Mouse (Mus musculus): ENCODE results near the gene Cd180. TPM values are rescaled to one million over a fixed set of nuclear protein-coding genes. Genes with fewer than 3 reads are reported as not detected.

The Cd180 gene
- polyA plus RNA-seq, 1 experiment from 2014 or later = 0.44 TPM

DNA sequence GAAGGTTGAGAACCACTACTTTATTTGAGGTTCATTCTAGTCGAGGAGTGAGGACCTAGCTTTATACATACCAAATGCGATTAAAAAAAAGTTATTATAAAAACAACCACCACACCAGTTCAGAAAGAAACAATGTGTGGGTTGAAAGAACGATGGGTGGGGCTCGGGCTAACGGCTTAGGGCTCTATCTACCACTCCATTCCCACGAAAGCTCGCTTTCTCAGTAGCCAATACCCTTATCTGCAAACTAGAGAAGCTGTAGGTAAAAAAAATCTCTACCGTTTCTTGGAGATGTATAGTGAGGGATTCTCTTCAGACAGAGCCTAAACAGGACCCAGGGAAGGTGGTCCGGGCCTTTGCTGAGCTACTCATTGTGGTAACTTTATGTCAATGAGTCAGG lies 79.8 kb downstream of the Cd180 start:
- Histone ChIP-seq H3K36me3 (peaks cover 10% of the 10 kb centered on the region; the same call in 1 of the 2 replicates), H3K4me3 (no peak overlapping the region), H3K9me3 (replicated peaks) (no peaks in the 10 kb centered on the region), H3K4me2 (replicated peaks) (no peak overlapping the region), H3K9ac (no peak overlapping the region), H3K27ac (no peak overlapping the region), H3K27me3 (no peaks in the 10 kb centered on the region), H3K4me1 (peaks cover 8% of the 10 kb centered on the region; the same call in 1 of the 2 replicates)
- WGBS = 94% methylated on average over 9 of the region's 9 CpGs
- ATAC-seq (ENCODE audit: low FRiP score) = no peak

DNA sequence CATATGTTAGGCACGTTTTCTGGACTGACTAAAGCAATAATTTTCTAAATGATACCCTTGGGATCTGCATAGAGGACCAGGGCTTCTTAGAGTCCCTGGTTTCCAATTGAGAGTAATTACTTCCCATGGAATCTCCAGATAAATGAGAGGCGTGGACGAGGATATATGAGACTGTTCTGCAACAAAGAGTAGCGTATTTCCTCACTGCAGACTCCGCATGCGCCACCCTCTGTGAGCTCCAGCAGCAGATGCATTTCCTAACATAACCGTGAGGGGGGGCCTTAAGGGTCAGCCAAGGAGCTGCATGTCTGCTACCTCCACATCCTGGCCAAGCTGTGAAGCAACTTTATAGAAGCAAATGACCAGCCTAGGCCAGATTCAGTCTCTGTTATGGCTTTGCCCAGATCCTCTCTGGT lies 81.4 kb downstream of the Cd180 start:
- H3K36me3 ChIP-seq = peaks cover 10% of the 10 kb centered on the region; the same call in 1 of the 2 replicates
- H3K27me3 ChIP-seq = no peaks in the 10 kb centered on the region
- no peaks in the 10 kb centered on the region for H3K9me3 ChIP-seq (replicated peaks)
- H3K4me2 ChIP-seq (replicated peaks) = no peak overlapping the region
- ATAC-seq (ENCODE audit: low FRiP score) = 0 out of 2 replicates have a peak, but pooled peaks have one; percentile 32
- H3K4me1 ChIP-seq = peaks cover 8% of the 10 kb centered on the region; the same call in 1 of the 2 replicates
- 54% methylated on average over 7 of the region's 7 CpGs for WGBS
- no peak overlapping the region for H3K9ac ChIP-seq
- H3K27ac ChIP-seq = 0 out of 2 replicates have a peak overlapping the region, but pooled peaks have one; percentile 26
- H3K4me3 ChIP-seq = no peak overlapping the region

DNA sequence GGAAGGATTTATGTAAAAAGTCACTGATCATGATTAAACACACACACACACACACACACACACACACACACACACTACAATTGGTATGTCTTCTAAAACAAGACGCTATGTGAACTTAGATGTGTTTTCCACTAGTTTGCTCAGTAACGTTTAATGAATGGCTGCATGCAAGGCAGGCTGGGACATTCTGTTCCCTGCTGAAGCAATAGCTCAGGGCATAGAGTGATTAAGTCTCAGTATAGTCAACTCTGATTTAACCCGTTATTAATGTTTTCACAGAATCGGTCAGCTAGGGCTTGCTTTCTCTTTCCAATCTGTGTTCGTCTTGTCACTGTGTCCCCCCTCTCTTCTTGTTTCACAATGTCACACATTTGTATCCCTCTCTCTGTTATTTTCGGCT lies 82.1 kb downstream of the Cd180 start:
- no peak overlapping the region for H3K4me3 ChIP-seq
- no peak for ATAC-seq (ENCODE audit: low FRiP score)
- H3K27me3 ChIP-seq = no peaks in the 10 kb centered on the region
- H3K9ac ChIP-seq = no peak overlapping the region
- no peak overlapping the region for H3K4me2 ChIP-seq (replicated peaks)
- H3K9me3 ChIP-seq (replicated peaks) = no peaks in the 10 kb centered on the region
- no peak overlapping the region for H3K27ac ChIP-seq
- WGBS = 87% methylated on average over 6 of the region's 6 CpGs
- H3K4me1 ChIP-seq = peaks cover 5% of the 10 kb centered on the region; the same call in 1 of the 2 replicates
- peaks cover 8% of the 10 kb centered on the region; the same call in 1 of the 2 replicates for H3K36me3 ChIP-seq

DNA sequence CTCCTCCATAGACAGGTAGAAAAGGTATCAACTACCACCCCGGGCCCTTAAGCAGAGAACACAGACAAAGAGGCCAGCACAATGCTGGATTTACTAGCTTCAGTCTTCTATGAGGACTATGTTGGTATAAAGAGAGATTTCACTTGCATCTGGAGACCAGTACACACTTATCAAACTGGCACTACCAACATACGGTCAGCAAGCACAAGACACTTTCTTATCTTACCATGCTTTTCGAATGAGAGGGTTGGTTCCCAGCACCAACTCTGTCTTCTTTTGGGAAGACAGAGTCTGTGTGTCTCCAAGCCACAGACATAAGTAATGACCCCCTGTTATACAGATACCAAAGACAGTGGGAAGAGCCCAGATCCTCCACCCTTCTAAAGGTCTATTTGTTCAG lies 85.5 kb downstream of the Cd180 start:
- H3K36me3 ChIP-seq = no peaks in the 10 kb centered on the region; the same call in 1 of the 2 replicates
- ATAC-seq (ENCODE audit: low FRiP score) = no peak
- H3K4me2 ChIP-seq (replicated peaks) = no peak overlapping the region
- no peak overlapping the region for H3K9ac ChIP-seq
- peaks cover 4% of the 10 kb centered on the region; the same call in 1 of the 2 replicates for H3K4me1 ChIP-seq
- H3K4me3 ChIP-seq = no peak overlapping the region
- H3K27me3 ChIP-seq = no peaks in the 10 kb centered on the region
- 96% methylated on average over 3 of the region's 3 CpGs for WGBS
- no peaks in the 10 kb centered on the region for H3K9me3 ChIP-seq (replicated peaks)
- no peak overlapping the region for H3K27ac ChIP-seq

DNA sequence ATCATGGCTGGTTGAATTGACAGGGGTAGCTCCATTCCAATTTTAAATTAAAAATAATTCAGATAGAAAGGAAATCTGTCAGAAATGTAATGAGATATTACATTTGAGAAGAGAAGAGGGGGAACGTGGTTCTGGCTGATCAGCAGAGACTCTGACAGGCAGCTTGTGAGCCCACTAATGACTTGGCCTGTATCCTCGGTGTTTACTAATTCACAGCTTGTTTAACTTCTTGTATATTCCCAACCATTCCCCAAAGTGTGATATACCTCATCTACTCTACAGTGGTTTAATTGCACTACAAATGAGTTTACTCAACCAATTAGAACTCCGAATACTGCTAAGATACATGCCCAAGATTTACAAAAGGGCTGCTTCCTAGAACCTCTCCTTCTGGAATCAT lies 85.9 kb downstream of the Cd180 start:
- no peak for ATAC-seq (ENCODE audit: low FRiP score)
- peaks cover 4% of the 10 kb centered on the region; the same call in 1 of the 2 replicates for H3K4me1 ChIP-seq
- H3K9me3 ChIP-seq (replicated peaks) = no peaks in the 10 kb centered on the region
- H3K9ac ChIP-seq = no peak overlapping the region
- no peak overlapping the region for H3K27ac ChIP-seq
- no peaks in the 10 kb centered on the region for H3K27me3 ChIP-seq
- 89% methylated on average over 3 of the region's 3 CpGs for WGBS
- no peak overlapping the region for H3K4me3 ChIP-seq
- no peak overlapping the region for H3K4me2 ChIP-seq (replicated peaks)
- H3K36me3 ChIP-seq = no peaks in the 10 kb centered on the region; the same call in 1 of the 2 replicates

DNA sequence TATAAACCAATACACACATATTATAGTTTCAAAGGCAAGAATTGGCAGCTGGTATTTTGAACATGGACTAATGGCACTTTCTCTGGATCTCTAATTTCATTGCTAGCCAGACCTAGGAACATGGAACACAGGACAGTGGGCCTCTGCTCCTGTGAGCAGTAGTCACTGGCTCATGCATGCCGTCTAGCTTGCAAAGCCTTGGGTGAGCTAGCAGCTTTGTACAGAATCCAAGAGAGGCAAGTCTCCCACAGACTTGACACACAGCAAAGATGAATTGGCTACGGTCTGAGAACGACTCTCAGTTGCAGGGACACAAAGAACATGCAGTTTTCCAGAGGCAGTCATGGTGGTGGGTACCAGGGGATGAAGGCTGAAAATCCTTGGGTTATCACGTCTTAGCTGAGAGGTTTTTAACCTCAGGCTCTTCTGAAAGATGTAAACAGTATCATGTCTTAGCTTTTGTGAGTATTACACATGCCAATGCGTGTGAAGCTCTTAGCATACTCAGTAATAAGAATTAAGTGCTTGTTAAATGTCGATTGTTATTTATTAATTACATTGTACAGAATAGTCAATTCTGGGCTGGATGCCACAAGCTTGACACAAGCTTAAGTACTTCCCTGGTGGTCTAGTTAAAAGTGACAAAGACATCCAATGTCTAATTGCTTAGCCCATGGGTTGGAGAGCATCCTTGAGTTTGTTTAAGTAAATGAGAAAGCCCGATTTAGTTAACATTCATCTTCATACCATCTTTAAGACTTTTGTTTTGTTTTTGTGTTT lies 90.4 kb downstream of the Cd180 start:
- ATAC-seq (ENCODE audit: low FRiP score) = no peak
- H3K4me1 ChIP-seq = no peaks in the 10 kb centered on the region
- H3K36me3 ChIP-seq = no peaks in the 10 kb centered on the region; the same call in 1 of the 2 replicates
- no peaks in the 10 kb centered on the region for H3K9me3 ChIP-seq (replicated peaks)
- no peak overlapping the region for H3K4me3 ChIP-seq
- H3K27ac ChIP-seq = no peak overlapping the region
- no peak overlapping the region for H3K9ac ChIP-seq
- H3K4me2 ChIP-seq (replicated peaks) = no peak overlapping the region
- no peaks in the 10 kb centered on the region for H3K27me3 ChIP-seq
- WGBS = 78% methylated on average over 7 of the region's 7 CpGs

DNA sequence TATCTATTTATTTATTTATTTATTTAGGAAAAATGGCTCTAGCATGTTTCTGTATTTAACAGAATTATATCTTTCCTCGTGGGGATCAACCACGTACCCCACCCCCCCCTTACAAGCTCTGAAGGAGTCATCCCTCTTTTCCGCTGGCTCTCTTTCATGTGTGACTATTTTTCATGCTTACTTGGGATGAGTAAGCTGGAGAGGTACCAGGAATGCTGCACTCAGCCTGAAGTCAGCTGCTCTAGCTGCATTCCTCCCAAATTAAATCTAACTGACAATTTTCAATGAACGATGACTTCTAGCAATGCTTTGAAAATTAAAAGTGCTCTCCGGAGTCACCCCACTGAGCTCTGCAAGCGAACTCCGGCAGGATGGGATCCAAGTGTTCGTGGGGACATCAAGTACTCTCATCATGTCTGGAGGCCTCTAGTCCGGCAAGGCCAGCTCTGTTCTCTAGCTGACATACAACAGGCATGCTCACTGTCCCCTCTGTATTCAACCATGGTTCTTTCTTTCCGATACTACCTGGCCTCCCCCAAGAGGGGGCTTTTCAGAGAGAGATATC lies 93.4 kb downstream of the Cd180 start:
- no peak for ATAC-seq (ENCODE audit: low FRiP score)
- no peaks in the 10 kb centered on the region for H3K36me3 ChIP-seq
- peaks cover 3% of the 10 kb centered on the region; the same call in 1 of the 2 replicates for H3K4me1 ChIP-seq
- H3K27me3 ChIP-seq = no peaks in the 10 kb centered on the region
- no peaks in the 10 kb centered on the region for H3K9me3 ChIP-seq (replicated peaks)
- H3K9ac ChIP-seq = no peak overlapping the region
- no peak overlapping the region for H3K4me3 ChIP-seq
- H3K27ac ChIP-seq = no peak overlapping the region
- WGBS = 87% methylated on average over 10 of the region's 10 CpGs
- no peak overlapping the region for H3K4me2 ChIP-seq (replicated peaks)
